Mouse (Mus musculus) liver, adult 2 months (tissue): Measurements from ENCODE around the gene Zc3hav1. TPM values are rescaled to one million over a fixed set of nuclear protein-coding genes. Genes with fewer than 3 reads are reported as not detected.

ENCODE experiments used
- DNase-seq: peaks from one replicate; pipeline ENCODE4 v3.0.0-alpha.2; 2011; ENCODE audit warnings: low read depth, low spot score; ENCODE audit errors: extremely low read depth
- H3K27ac ChIP-seq: fragments of 200-500 bp; replicated peaks from 2 replicates; pipeline ENCODE4 v1.5.1; 2012; ENCODE audit warnings: low read depth, mild to moderate bottlenecking, control low read depth, inconsistent platforms, low read length; ENCODE audit not compliant: insufficient read depth
- H3K27me3 ChIP-seq: fragments of 200-500 bp; 2 replicates; pipeline ENCODE4 v1.6.1; 2012; ENCODE audit warnings: mild to moderate bottlenecking, moderate library complexity, low read length, inconsistent platforms; ENCODE audit not compliant: control insufficient read depth, insufficient read depth
- H3K36me3 ChIP-seq: fragments of 200-500 bp; 2 replicates; pipeline ENCODE4 v1.6.1; 2012; ENCODE audit warnings: low read length, inconsistent platforms; ENCODE audit not compliant: control insufficient read depth, insufficient read depth
- H3K4me1 ChIP-seq: fragments of 200-500 bp; 2 replicates; pipeline ENCODE4 v1.6.1; 2011; ENCODE audit warnings: low read length; ENCODE audit not compliant: control insufficient read depth, insufficient read depth
- H3K4me3 ChIP-seq: fragments of 200-500 bp; 2 replicates; pipeline ENCODE4 v1.5.1; 2011; ENCODE audit warnings: low read depth, mild to moderate bottlenecking, control low read depth, low read length, moderate library complexity; ENCODE audit not compliant: insufficient read depth
- H3K79me2 ChIP-seq: fragments of 200-500 bp; 2 replicates; pipeline ENCODE4 v1.6.1; 2012; ENCODE audit warnings: inconsistent platforms, mild to moderate bottlenecking, low read length, moderate library complexity; ENCODE audit not compliant: control insufficient read depth, insufficient read depth
- H3K9ac ChIP-seq: fragments of 200-500 bp; 2 replicates; pipeline ENCODE4 v1.6.1; 2012; ENCODE audit warnings: low read depth, mild to moderate bottlenecking, control low read depth, inconsistent platforms, low read length
- CTCF ChIP-seq: fragments of 200-500 bp; IDR thresholded peaks from 2 replicates; pipeline ENCODE4 v1.5.1; 2011; ENCODE audit warnings: low read depth, low read length, control low read depth
- POLR2A ChIP-seq: fragments of 200-500 bp; IDR thresholded peaks from 2 replicates; pipeline ENCODE4 v1.6.1; 2011; ENCODE audit warnings: low read length, control low read depth; ENCODE audit not compliant: insufficient read depth; ENCODE audit errors: extremely low read depth
- WGBS: fragments of 180-500 bp; shearing (Covaris S2); methylation state at CpG from one replicate; pipeline ENCODE4 v1.1.7; 2018; 5-methylcytosine and 5-hydroxymethylcytosine counted together
- polyA plus RNA-seq: library from polyadenylated mRNA; depleted of rRNA; stranded (reverse); fragments of >200 nt; gene quantifications from 2 replicates; pipeline ENCODE4 v1.2.3, GENCODE M21; 2012
- total RNA-seq: library from RNA; depleted of rRNA; stranded (reverse); fragments of >200 nt; gene quantifications from 2 replicates; pipeline ENCODE4 v1.2.3, GENCODE M21; 2014

Gene Zc3hav1
- total and polyA plus RNA-seq, 2 experiments = 17.0 to 27.9 TPM

DNA sequence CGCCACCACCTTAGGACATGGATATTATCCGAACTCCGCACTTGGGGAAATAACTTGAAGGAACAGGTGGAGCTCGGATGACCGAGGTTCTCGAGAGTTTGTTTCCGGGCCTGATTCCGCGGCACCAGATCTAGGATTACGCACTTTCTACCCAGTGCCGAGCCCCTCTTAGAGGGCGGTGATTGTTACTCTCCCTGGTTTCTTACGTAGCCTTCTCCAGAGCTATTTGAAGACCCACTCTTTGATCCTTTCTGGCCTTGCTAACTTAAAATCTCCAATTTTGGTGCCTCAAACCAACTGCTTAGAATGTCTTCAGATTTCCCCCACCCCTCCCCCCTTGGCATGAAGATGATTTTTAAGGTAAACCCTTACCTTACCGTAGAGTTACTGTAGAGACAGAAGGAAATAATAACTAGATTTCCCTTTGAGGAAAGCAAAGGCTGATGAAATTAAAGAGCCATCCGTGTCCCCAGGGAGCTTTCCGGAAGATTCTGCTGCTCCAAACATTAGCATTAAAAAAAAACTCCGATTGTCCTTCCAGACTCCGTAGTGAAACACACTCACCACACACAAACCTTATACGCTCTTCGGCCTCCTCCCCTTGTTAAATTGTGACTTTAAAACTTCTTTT is 435 bp upstream of the Zc3hav1 start:
- Histone ChIP-seq H3K27ac (peak overlapping the region; percentile 82), H3K79me2 (peaks cover 18% of the 10 kb centered on the region), H3K4me1 (peaks cover 14% of the 10 kb centered on the region), H3K27me3 (no peaks in the 10 kb centered on the region), H3K36me3 (no peaks in the 10 kb centered on the region), H3K4me3 (peak overlapping the region; percentile 86), H3K9ac (peak overlapping the region; percentile 88)
- TF ChIP-seq POLR2A = no peak
- TF ChIP-seq CTCF = no peak
- WGBS = 2% methylated on average over 20 of the region's 20 CpGs
- no peak for DNase-seq

DNA sequence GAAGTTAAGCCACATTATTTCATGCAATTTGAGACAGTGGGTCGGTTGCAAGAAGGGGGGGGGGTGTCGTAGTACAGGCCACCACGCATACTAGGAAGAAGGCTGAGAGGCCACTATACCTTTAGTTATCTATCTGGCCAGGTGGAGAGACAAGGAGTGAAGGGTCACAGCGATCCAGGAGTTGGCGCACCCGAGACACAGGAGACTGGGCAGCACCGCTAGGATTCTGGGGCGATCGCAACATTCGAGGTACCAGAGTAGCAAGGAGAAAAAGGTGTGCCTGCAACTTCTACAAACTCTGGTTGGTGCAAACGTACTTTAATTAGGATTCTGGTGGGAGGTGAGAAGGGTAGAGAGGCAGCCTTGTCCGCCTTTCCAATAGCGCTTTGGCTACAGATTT is 1.2 kb downstream of the Zc3hav1 start:
- TF ChIP-seq CTCF = no peak
- TF ChIP-seq POLR2A = no peak
- Histone ChIP-seq H3K4me1 (peaks cover 14% of the 10 kb centered on the region), H3K79me2 (peaks cover 26% of the 10 kb centered on the region), H3K36me3 (no peaks in the 10 kb centered on the region; the same call in 1 of the 2 replicates), H3K9ac (peak overlapping the region; percentile 88), H3K27me3 (no peaks in the 10 kb centered on the region), H3K27ac (no peak overlapping the region), H3K4me3 (peak overlapping the region; percentile 86)
- 1% methylated on average over 13 of the region's 13 CpGs for WGBS
- DNase-seq = peak; percentile 20

DNA sequence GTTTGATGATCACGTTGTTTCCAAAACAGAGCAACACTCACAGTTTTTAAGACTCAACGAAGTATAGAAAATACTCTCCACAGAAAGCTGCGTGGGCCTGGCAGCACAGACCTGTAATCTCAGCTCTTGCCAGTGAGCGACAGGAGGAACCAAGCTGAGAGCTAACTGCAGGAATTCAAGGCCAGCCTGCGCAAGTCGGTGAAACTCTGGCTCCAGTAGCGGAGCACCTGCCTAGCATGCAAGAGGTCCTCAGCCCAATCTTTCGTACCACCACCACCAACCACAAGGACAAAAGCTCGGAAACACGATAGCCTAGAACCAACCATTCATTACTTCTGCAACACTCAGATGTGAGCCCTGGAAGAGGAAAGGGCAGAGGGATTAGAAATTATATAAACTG is 2.0 kb downstream of the Zc3hav1 start:
- no peak for TF ChIP-seq CTCF
- Histone ChIP-seq H3K4me1 (peaks cover 14% of the 10 kb centered on the region), H3K27me3 (no peaks in the 10 kb centered on the region), H3K4me3 (peak overlapping the region; percentile 29), H3K36me3 (no peaks in the 10 kb centered on the region; the same call in 1 of the 2 replicates), H3K27ac (peak overlapping the region; percentile 25; the same call in 1 of the 2 replicates), H3K9ac (peak overlapping the region; percentile 56), H3K79me2 (peaks cover 30% of the 10 kb centered on the region)
- WGBS = 5% methylated on average over 10 of the region's 10 CpGs
- DNase-seq = peak; percentile 38

DNA sequence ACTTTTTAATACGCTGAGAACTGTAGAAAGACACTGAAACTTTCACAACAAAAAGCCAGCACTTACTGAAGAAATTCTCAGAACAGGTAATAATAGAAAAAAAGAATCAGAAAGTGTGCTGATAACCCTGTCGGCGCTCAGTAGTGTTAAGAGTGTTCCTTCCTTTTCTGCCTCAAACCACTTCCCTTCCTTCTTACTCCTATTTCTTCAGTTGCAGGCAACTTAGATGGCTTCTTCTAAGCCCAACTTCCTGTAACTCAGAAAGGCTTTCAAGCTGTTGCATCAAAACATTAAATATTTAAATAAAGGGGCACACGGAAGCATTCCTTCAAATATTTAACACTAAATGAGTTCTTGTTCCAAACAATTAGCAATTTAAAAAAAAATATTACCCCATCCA is 2.5 kb downstream of the Zc3hav1 start:
- Histone ChIP-seq H3K36me3 (no peaks in the 10 kb centered on the region; the same call in 1 of the 2 replicates), H3K4me3 (no peak overlapping the region), H3K27me3 (no peaks in the 10 kb centered on the region), H3K9ac (no peak overlapping the region), H3K27ac (no peak overlapping the region), H3K4me1 (peaks cover 14% of the 10 kb centered on the region), H3K79me2 (peaks cover 32% of the 10 kb centered on the region)
- peak; percentile 20 for DNase-seq
- WGBS = 60% methylated on average over 4 of the region's 4 CpGs
- no peak for TF ChIP-seq POLR2A
- TF ChIP-seq CTCF = no peak

DNA sequence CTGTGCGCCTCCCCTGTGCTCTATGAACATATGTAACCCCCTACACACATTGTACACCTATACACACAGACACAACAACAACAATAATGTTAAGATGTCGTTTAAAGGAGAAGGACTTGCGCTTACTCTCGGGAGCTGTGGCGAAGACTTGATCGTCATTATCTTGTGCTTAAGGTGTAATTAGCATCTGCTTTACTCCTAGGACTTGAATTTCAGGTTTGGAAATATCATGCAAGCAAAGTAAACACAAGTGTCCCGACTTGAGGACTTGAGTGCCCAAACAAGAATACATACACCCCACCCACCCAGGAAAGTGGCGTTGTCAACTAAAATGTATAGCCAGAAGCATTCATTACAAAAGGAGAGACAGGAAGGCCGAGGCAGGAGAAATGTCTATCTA is 4.6 kb downstream of the Zc3hav1 start:
- H3K4me3 ChIP-seq = no peak overlapping the region
- no peak for TF ChIP-seq POLR2A
- TF ChIP-seq CTCF = no peak
- DNase-seq = no peak
- WGBS = 79% methylated on average over 9 of the region's 9 CpGs
- peaks cover 11% of the 10 kb centered on the region for H3K4me1 ChIP-seq
- H3K27me3 ChIP-seq = no peaks in the 10 kb centered on the region
- no peak overlapping the region for H3K27ac ChIP-seq
- no peaks in the 10 kb centered on the region; the same call in 1 of the 2 replicates for H3K36me3 ChIP-seq
- peaks cover 34% of the 10 kb centered on the region for H3K79me2 ChIP-seq
- no peak overlapping the region for H3K9ac ChIP-seq

DNA sequence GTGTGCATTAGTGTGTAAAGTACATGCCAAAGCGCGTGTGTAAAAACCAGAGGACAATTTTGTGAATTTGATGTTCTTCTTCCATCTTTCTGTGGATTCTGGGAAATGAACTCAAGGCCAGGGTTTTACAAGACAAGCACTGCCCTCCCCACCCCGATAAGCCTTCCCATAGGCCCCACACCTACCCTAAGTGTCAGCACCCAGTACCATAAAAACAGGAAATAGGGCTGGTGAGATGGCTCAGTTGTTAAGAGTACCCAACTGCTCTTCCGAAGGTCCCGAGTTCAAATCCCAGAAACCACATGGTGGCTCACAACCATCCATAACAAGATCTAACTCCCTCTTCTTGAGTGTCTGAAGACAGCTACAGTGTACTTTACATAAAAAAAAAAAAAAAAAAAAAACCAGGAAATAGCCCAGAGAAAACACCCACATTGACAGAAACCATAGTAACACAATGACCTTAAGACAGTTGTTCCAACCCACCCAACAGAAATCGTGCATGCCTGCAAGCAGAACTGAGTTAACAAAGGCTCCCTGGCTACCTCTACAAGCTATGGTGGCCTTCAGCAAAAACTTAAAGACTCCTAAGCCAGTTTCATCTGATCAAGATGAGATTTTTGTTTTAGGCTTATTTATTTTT is 5.5 kb downstream of the Zc3hav1 start:
- H3K4me3 ChIP-seq = no peak overlapping the region
- no peaks in the 10 kb centered on the region for H3K27me3 ChIP-seq
- H3K4me1 ChIP-seq = peaks cover 15% of the 10 kb centered on the region
- no peak for DNase-seq
- peaks cover 34% of the 10 kb centered on the region for H3K79me2 ChIP-seq
- no peak overlapping the region for H3K9ac ChIP-seq
- no peak overlapping the region for H3K27ac ChIP-seq
- no peak for TF ChIP-seq POLR2A
- TF ChIP-seq CTCF = no peak
- 83% methylated on average over 6 of the region's 6 CpGs for WGBS
- no peaks in the 10 kb centered on the region; the same call in 1 of the 2 replicates for H3K36me3 ChIP-seq
